Mouse (Mus musculus): ENCODE results near the gene Ndufa7. TPM values are rescaled to one million over a fixed set of nuclear protein-coding genes. Genes with fewer than 3 reads are reported as not detected.

Gene Ndufa7
- polyA plus RNA-seq, 1 experiment from 2014 or later: 592 TPM

- Histone ChIP-seq H3K36me3 (ENCODE audit: control insufficient read depth, insufficient read depth, low read length) (peaks cover 36% of the 10 kb centered on the region), H3K27ac (ENCODE audit: low read length) (no peak overlapping the region), H3K4me3 (ENCODE audit: low read depth, low read length) (no peak overlapping the region), H3K4me2 (replicated peaks; ENCODE audit: low read depth, low read length) (no peak overlapping the region), H3K4me1 (ENCODE audit: control insufficient read depth, insufficient read depth, low read length) (peaks cover 3% of the 10 kb centered on the region; the same call in 1 of the 2 replicates), H3K9me3 (ENCODE audit: control insufficient read depth, low read depth, low read length) (no peaks in the 10 kb centered on the region), H3K9ac (replicated peaks; ENCODE audit: low read depth, low read length) (no peak overlapping the region), H3K27me3 (ENCODE audit: control insufficient read depth, insufficient read depth, low read length) (no peaks in the 10 kb centered on the region)
- ATAC-seq (ENCODE audit: insufficient number of reproducible peaks, insufficient read depth, low FRiP score, low read depth): no peak
- 57% methylated on average over 2 of the region's 2 CpGs for WGBS
Observed at GRCm38 (mm10) chr17:33828892-33829291, 4.5 kb downstream of the Ndufa7 start.

GRCm38 (mm10) chr17:33829561-33829960 is 5.2 kb downstream of the Ndufa7 start:
- no peaks in the 10 kb centered on the region for H3K27me3 ChIP-seq (ENCODE audit: control insufficient read depth, insufficient read depth, low read length)
- H3K4me2 ChIP-seq (replicated peaks; ENCODE audit: low read depth, low read length): no peak overlapping the region
- peaks cover 3% of the 10 kb centered on the region; the same call in 1 of the 2 replicates for H3K4me1 ChIP-seq (ENCODE audit: control insufficient read depth, insufficient read depth, low read length)
- H3K36me3 ChIP-seq (ENCODE audit: control insufficient read depth, insufficient read depth, low read length): peaks cover 41% of the 10 kb centered on the region
- no peak overlapping the region for H3K4me3 ChIP-seq (ENCODE audit: low read depth, low read length)
- no peak for ATAC-seq (ENCODE audit: insufficient number of reproducible peaks, insufficient read depth, low FRiP score, low read depth)
- no peaks in the 10 kb centered on the region for H3K9me3 ChIP-seq (ENCODE audit: control insufficient read depth, low read depth, low read length)
- H3K27ac ChIP-seq (ENCODE audit: low read length): no peak overlapping the region
- H3K9ac ChIP-seq (replicated peaks; ENCODE audit: low read depth, low read length): no peak overlapping the region
- WGBS: 90% methylated on average over 10 of the region's 10 CpGs

- peak; percentile 90 for ATAC-seq (ENCODE audit: insufficient number of reproducible peaks, insufficient read depth, low FRiP score, low read depth)
- WGBS: under 1% methylated on average over 45 of the region's 45 CpGs
- Histone ChIP-seq H3K27me3 (ENCODE audit: control insufficient read depth, insufficient read depth, low read length) (no peaks in the 10 kb centered on the region), H3K4me2 (replicated peaks; ENCODE audit: low read depth, low read length) (peak within 1 kb of the TSS; percentile 91), H3K4me3 (ENCODE audit: low read depth, low read length) (peak within 1 kb of the TSS; percentile 61), H3K36me3 (ENCODE audit: control insufficient read depth, insufficient read depth, low read length) (peaks cover 9% of the 10 kb centered on the region), H3K9me3 (ENCODE audit: control insufficient read depth, low read depth, low read length) (no peaks in the 10 kb centered on the region), H3K27ac (ENCODE audit: low read length) (peak within 1 kb of the TSS; percentile 33; the same call in 1 of the 2 replicates), H3K4me1 (ENCODE audit: control insufficient read depth, insufficient read depth, low read length) (peaks cover 4% of the 10 kb centered on the region; the same call in 1 of the 2 replicates), H3K9ac (replicated peaks; ENCODE audit: low read depth, low read length) (peak within 1 kb of the TSS; percentile 45)
Observed at GRCm38 (mm10) chr17:33842966-33843795, 18.8 kb downstream of the Ndufa7 start, which contains the start of gene Cd320. Cd320 (plus strand) TSS chr17:33843091.

- WGBS: 85% methylated on average over 1 of the region's 1 CpGs
- no peak overlapping the region for H3K4me3 ChIP-seq (ENCODE audit: low read depth, low read length)
- H3K9ac ChIP-seq (replicated peaks; ENCODE audit: low read depth, low read length): 0 out of 2 replicates have a peak overlapping the region, but pooled peaks have one; percentile 45
- H3K4me1 ChIP-seq (ENCODE audit: control insufficient read depth, insufficient read depth, low read length): peaks cover 4% of the 10 kb centered on the region; the same call in 1 of the 2 replicates
- no peak for ATAC-seq (ENCODE audit: insufficient number of reproducible peaks, insufficient read depth, low FRiP score, low read depth)
- no peaks in the 10 kb centered on the region for H3K27me3 ChIP-seq (ENCODE audit: control insufficient read depth, insufficient read depth, low read length)
- H3K36me3 ChIP-seq (ENCODE audit: control insufficient read depth, insufficient read depth, low read length): peaks cover 1% of the 10 kb centered on the region
- no peak overlapping the region for H3K27ac ChIP-seq (ENCODE audit: low read length)
- no peak overlapping the region for H3K4me2 ChIP-seq (replicated peaks; ENCODE audit: low read depth, low read length)
- no peaks in the 10 kb centered on the region for H3K9me3 ChIP-seq (ENCODE audit: control insufficient read depth, low read depth, low read length)
Observed at GRCm38 (mm10) chr17:33844196-33844595, 19.8 kb downstream of the Ndufa7 start.

GRCm38 (mm10) chr17:33848139-33848538 is 23.8 kb downstream of the Ndufa7 start:
- H3K9me3 ChIP-seq (ENCODE audit: control insufficient read depth, low read depth, low read length): no peaks in the 10 kb centered on the region
- 81% methylated on average over 8 of the region's 8 CpGs for WGBS
- peaks cover 5% of the 10 kb centered on the region for H3K36me3 ChIP-seq (ENCODE audit: control insufficient read depth, insufficient read depth, low read length)
- H3K4me2 ChIP-seq (replicated peaks; ENCODE audit: low read depth, low read length): no peak overlapping the region
- no peak for ATAC-seq (ENCODE audit: insufficient number of reproducible peaks, insufficient read depth, low FRiP score, low read depth)
- H3K9ac ChIP-seq (replicated peaks; ENCODE audit: low read depth, low read length): no peak overlapping the region
- H3K4me1 ChIP-seq (ENCODE audit: control insufficient read depth, insufficient read depth, low read length): peaks cover 4% of the 10 kb centered on the region; the same call in 1 of the 2 replicates
- no peak overlapping the region for H3K27ac ChIP-seq (ENCODE audit: low read length)
- no peak overlapping the region for H3K4me3 ChIP-seq (ENCODE audit: low read depth, low read length)
- no peaks in the 10 kb centered on the region for H3K27me3 ChIP-seq (ENCODE audit: control insufficient read depth, insufficient read depth, low read length)

- H3K27ac ChIP-seq (ENCODE audit: low read length): no peak overlapping the region
- no peak for ATAC-seq (ENCODE audit: insufficient number of reproducible peaks, insufficient read depth, low FRiP score, low read depth)
Observed at GRCm38 (mm10) chr17:33851331-33851730, 27.0 kb downstream of the Ndufa7 start.

GRCm38 (mm10) chr17:33857816-33858215 is 33.4 kb downstream of the Ndufa7 start:
- Histone ChIP-seq H3K9me3 (ENCODE audit: control insufficient read depth, low read depth, low read length) (no peaks in the 10 kb centered on the region), H3K4me2 (replicated peaks; ENCODE audit: low read depth, low read length) (no peak overlapping the region), H3K9ac (replicated peaks; ENCODE audit: low read depth, low read length) (no peak overlapping the region), H3K4me3 (ENCODE audit: low read depth, low read length) (no peak overlapping the region), H3K4me1 (ENCODE audit: control insufficient read depth, insufficient read depth, low read length) (no peaks in the 10 kb centered on the region), H3K36me3 (ENCODE audit: control insufficient read depth, insufficient read depth, low read length) (no peaks in the 10 kb centered on the region), H3K27me3 (ENCODE audit: control insufficient read depth, insufficient read depth, low read length) (no peaks in the 10 kb centered on the region), H3K27ac (ENCODE audit: low read length) (no peak overlapping the region)
- WGBS: 83% methylated on average over 4 of the region's 4 CpGs
- ATAC-seq (ENCODE audit: insufficient number of reproducible peaks, insufficient read depth, low FRiP score, low read depth): no peak

More at GRCm38 (mm10) chr17:33851331-33851730, 27.0 kb downstream of the Ndufa7 start:
- Histone ChIP-seq H3K9me3 (ENCODE audit: control insufficient read depth, low read depth, low read length) (no peaks in the 10 kb centered on the region), H3K4me3 (ENCODE audit: low read depth, low read length) (no peak overlapping the region), H3K9ac (replicated peaks; ENCODE audit: low read depth, low read length) (no peak overlapping the region), H3K4me2 (replicated peaks; ENCODE audit: low read depth, low read length) (no peak overlapping the region), H3K36me3 (ENCODE audit: control insufficient read depth, insufficient read depth, low read length) (peaks cover 5% of the 10 kb centered on the region; the same call in 1 of the 2 replicates), H3K4me1 (ENCODE audit: control insufficient read depth, insufficient read depth, low read length) (no peaks in the 10 kb centered on the region), H3K27me3 (ENCODE audit: control insufficient read depth, insufficient read depth, low read length) (no peaks in the 10 kb centered on the region)
- 51% methylated on average over 1 of the region's 1 CpGs for WGBS

GRCm38 (mm10) chr17:33865330-33866030 is 41.1 kb downstream of the Ndufa7 start:
- 35% methylated on average over 9 of the region's 9 CpGs for WGBS
- Histone ChIP-seq H3K9me3 (ENCODE audit: control insufficient read depth, low read depth, low read length) (no peaks in the 10 kb centered on the region), H3K27me3 (ENCODE audit: control insufficient read depth, insufficient read depth, low read length) (no peaks in the 10 kb centered on the region), H3K27ac (ENCODE audit: low read length) (no peak overlapping the region), H3K36me3 (ENCODE audit: control insufficient read depth, insufficient read depth, low read length) (no peaks in the 10 kb centered on the region), H3K4me3 (ENCODE audit: low read depth, low read length) (no peak overlapping the region), H3K4me2 (replicated peaks; ENCODE audit: low read depth, low read length) (no peak overlapping the region), H3K9ac (replicated peaks; ENCODE audit: low read depth, low read length) (no peak overlapping the region), H3K4me1 (ENCODE audit: control insufficient read depth, insufficient read depth, low read length) (no peaks in the 10 kb centered on the region)
- no peak for ATAC-seq (ENCODE audit: insufficient number of reproducible peaks, insufficient read depth, low FRiP score, low read depth)

Measured in stomach, embryonic 14.5 days (tissue).